Mouse (Mus musculus) heart, embryonic 12.5 days (tissue): Measurements from ENCODE around the gene Bub1b. TPM values are rescaled to one million over a fixed set of nuclear protein-coding genes. Genes with fewer than 3 reads are reported as not detected.

Experiments
- ATAC-seq: fragments of 200-750 bp; cut with Nextera tagmentation; 2 replicates; pipeline ENCODE4 v1.8.0; 2017; ENCODE audit warnings: moderate TSS enrichment, moderate library complexity; ENCODE audit not compliant: insufficient number of reproducible peaks, low FRiP score
- H3K27ac ChIP-seq: fragments of 300-500 bp; sonication (generic); 2 replicates; pipeline ENCODE4 v1.5.1; 2016; ENCODE audit warnings: mild to moderate bottlenecking, moderate library complexity; ENCODE audit not compliant: poor library complexity, severe bottlenecking
- H3K27me3 ChIP-seq: fragments of 300-500 bp; sonication (generic); replicated peaks from 2 replicates; pipeline ENCODE4 v1.6.1; 2016; ENCODE audit warnings: mild to moderate bottlenecking, moderate library complexity
- H3K36me3 ChIP-seq: fragments of 300-500 bp; sonication (generic); 2 replicates; pipeline ENCODE4 v1.6.1; 2016; ENCODE audit warnings: mild to moderate bottlenecking, moderate library complexity
- H3K4me1 ChIP-seq: fragments of 300-500 bp; sonication (generic); replicated peaks from 2 replicates; pipeline ENCODE4 v1.6.1; 2016; ENCODE audit warnings: mild to moderate bottlenecking
- H3K4me2 ChIP-seq: fragments of 300-500 bp; sonication (generic); 2 replicates; pipeline ENCODE4 v1.6.1; 2016; ENCODE audit warnings: mild to moderate bottlenecking, moderate library complexity
- H3K4me3 ChIP-seq: fragments of 300-500 bp; sonication (generic); 2 replicates; pipeline ENCODE4 v1.5.1; 2016; ENCODE audit warnings: mild to moderate bottlenecking
- H3K9ac ChIP-seq: fragments of 300-500 bp; sonication (generic); 2 replicates; pipeline ENCODE4 v1.6.1; 2016; ENCODE audit warnings: mild to moderate bottlenecking, moderate library complexity
- H3K9me3 ChIP-seq: fragments of 300-500 bp; sonication (generic); replicated peaks from 2 replicates; pipeline ENCODE4 v1.6.1; 2016; ENCODE audit warnings: mild to moderate bottlenecking, moderate library complexity
- WGBS: fragments of 180-500 bp; shearing (Covaris S2); methylation state at CpG from one replicate; pipeline ENCODE4 v1.1.7; 2016; 5-methylcytosine and 5-hydroxymethylcytosine counted together
- polyA plus RNA-seq: library from polyadenylated mRNA; unstranded; fragments of >200 nt; fragmentation: Nextera tagmentation; extraction: Ambion mirVana; gene quantifications from 2 replicates; pipeline ENCODE4 v1.2.1, GENCODE M21; 2016

Gene Bub1b
- polyA plus RNA-seq, 1 experiment from 2014 or later = 86.9 TPM

DNA sequence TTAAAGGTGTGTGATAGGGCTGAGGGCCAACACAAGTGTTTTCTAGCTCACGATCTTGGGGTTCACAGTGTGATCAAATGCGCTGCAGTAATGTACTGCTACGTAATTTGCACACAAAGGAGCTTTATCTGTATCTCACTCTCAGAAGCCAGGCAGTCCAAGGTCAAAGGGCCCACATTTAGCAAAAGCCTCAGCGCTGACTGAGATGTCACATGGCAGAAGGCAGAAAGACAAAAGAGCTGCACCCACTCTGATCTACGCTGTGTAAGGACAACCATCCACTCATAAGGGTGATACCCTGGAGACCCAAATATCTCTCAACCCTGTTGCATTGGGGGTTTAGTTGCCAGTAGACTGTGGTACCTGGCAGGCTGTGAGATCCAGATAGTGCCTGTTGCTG lies 69.2 kb downstream of the Bub1b start:
- WGBS = 31% methylated on average over 5 of the region's 5 CpGs
- H3K9ac ChIP-seq = no peak overlapping the region
- H3K4me3 ChIP-seq = no peak overlapping the region
- peaks cover 64% of the 10 kb centered on the region for H3K4me1 ChIP-seq
- H3K9me3 ChIP-seq = no peaks in the 10 kb centered on the region
- ATAC-seq = no peak
- peaks cover 19% of the 10 kb centered on the region for H3K27me3 ChIP-seq
- no peaks in the 10 kb centered on the region for H3K36me3 ChIP-seq
- H3K4me2 ChIP-seq = peak overlapping the region; percentile 14; the same call in 1 of the 2 replicates
- H3K27ac ChIP-seq = peak overlapping the region; percentile 42

- H3K9ac ChIP-seq = no peak overlapping the region
- peaks cover 33% of the 10 kb centered on the region for H3K27me3 ChIP-seq
- no peak overlapping the region for H3K4me2 ChIP-seq
- H3K9me3 ChIP-seq = no peaks in the 10 kb centered on the region
- 80% methylated on average over 6 of the region's 6 CpGs for WGBS
- no peaks in the 10 kb centered on the region for H3K36me3 ChIP-seq
- H3K27ac ChIP-seq = no peak overlapping the region
- peaks cover 46% of the 10 kb centered on the region for H3K4me1 ChIP-seq
- H3K4me3 ChIP-seq = no peak overlapping the region
- ATAC-seq = no peak
Measured at GRCm38 (mm10) chr2:118669245-118669644, 71.2 kb downstream of the Bub1b start.

GRCm38 (mm10) chr2:118669785-118670184 lies 71.8 kb downstream of the Bub1b start:
- ATAC-seq = no peak
- Histone ChIP-seq H3K4me3 (no peak overlapping the region), H3K9ac (no peak overlapping the region), H3K36me3 (no peaks in the 10 kb centered on the region), H3K4me2 (no peak overlapping the region), H3K9me3 (no peaks in the 10 kb centered on the region), H3K27me3 (peaks cover 36% of the 10 kb centered on the region), H3K4me1 (peaks cover 42% of the 10 kb centered on the region), H3K27ac (no peak overlapping the region)
- 15% methylated on average over 2 of the region's 2 CpGs for WGBS

DNA sequence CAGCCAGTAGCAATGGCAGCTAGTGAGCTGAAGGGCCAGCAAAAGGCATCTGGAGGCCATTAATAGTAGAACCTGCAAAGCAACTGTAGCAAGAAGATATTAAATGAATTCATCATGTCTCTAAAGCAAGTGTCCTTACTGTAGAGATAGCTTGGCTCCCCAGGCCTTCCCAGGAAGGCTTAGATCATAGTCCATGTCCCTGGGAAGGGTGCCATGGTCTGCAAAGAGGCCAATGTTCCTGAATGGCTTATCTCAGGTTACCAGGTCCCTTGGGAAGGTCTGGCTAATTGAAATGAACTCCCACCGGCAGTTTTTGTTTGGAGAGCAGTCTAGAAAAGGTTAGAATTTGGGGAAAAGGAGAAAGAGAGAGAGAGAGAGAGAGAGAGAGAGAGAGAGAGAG lies 73.7 kb downstream of the Bub1b start:
- Histone ChIP-seq H3K4me3 (no peak overlapping the region), H3K4me1 (peaks cover 25% of the 10 kb centered on the region), H3K4me2 (no peak overlapping the region), H3K9me3 (no peaks in the 10 kb centered on the region), H3K27me3 (peaks cover 53% of the 10 kb centered on the region), H3K9ac (no peak overlapping the region), H3K27ac (no peak overlapping the region), H3K36me3 (no peaks in the 10 kb centered on the region)
- no peak for ATAC-seq
- 41% methylated on average over 1 of the region's 1 CpGs for WGBS

- ATAC-seq = no peak
- no peaks in the 10 kb centered on the region for H3K9me3 ChIP-seq
- peaks cover 28% of the 10 kb centered on the region for H3K4me1 ChIP-seq
- no peak overlapping the region for H3K9ac ChIP-seq
- no peak overlapping the region for H3K4me3 ChIP-seq
- peaks cover 74% of the 10 kb centered on the region for H3K27me3 ChIP-seq
- 26% methylated on average over 15 of the region's 15 CpGs for WGBS
- H3K36me3 ChIP-seq = no peaks in the 10 kb centered on the region
- H3K27ac ChIP-seq = no peak overlapping the region
- H3K4me2 ChIP-seq = no peak overlapping the region
Measured at GRCm38 (mm10) chr2:118673686-118674465, 75.9 kb downstream of the Bub1b start.

DNA sequence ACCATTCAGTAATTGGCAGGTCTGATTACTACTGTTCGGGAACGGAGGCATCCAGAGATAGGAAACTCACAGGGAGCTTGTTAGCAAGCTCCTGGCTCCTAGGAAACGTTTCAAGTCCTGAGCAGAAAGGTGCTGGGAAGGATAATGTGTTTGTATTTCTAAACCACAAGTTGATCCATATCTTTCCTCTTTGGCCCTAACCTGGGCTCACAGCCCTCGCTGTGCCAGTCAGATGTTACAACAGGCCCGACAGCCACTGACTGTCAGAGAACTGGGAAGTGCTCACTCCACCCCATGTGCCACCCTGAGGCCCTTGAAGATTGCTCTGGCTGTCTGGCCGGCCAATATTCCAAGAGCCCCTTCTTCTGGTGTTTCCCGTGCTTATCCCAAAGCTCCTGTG lies 76.5 kb downstream of the Bub1b start:
- Histone ChIP-seq H3K4me2 (no peak overlapping the region), H3K27ac (no peak overlapping the region), H3K27me3 (peaks cover 80% of the 10 kb centered on the region), H3K4me1 (peaks cover 23% of the 10 kb centered on the region), H3K4me3 (no peak overlapping the region), H3K9me3 (no peaks in the 10 kb centered on the region), H3K36me3 (no peaks in the 10 kb centered on the region), H3K9ac (no peak overlapping the region)
- WGBS = 10% methylated on average over 7 of the region's 7 CpGs
- no peak for ATAC-seq

DNA sequence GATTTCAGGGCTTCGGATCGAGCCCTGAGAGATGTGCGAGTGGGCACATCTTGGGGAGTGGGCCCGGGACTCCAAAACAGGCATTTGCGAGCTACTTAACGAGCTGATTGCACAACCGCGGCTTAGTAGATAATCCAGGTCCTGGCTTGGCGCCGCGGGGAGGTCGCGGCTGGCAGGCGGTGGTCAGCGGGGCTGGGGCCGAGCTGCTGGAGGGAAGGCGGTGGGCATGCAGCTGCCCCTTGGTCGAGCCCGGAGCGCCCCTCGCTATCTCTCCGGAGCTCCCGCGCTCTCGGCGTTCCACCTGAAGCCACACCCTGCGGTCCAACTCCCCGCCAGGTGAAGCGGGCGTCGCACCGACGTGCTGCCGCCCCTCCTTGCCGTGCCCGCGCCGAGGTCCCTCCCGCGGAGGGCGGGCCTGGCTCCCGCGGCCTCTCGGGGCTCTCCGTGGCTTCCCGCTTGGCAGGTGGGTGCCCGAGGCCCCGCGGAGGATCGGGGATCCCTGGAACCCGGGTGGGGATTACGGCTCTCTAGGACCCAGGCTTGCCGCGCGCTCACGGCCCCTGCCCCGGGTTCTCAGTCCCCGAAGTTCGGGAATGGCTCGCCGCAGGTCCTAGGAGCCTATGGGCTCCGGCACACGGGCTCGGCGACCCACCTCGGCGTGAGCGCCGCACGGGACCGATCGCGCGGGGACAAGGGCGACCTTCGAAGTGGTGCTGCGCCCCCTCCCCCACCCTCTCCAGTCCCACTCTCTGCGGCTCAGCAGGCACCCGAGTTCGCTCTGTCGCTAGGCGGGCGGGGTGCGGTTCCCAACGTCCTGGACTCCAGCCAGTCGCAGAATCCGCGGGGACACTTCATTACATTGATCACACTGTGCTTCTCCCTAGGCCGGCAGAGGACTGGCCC lies 79.1 kb downstream of the Bub1b start:
- peak; percentile 39; the same call in 1 of the 2 replicates for ATAC-seq
- H3K4me3 ChIP-seq = peak overlapping the region; percentile 60
- no peaks in the 10 kb centered on the region for H3K36me3 ChIP-seq
- H3K4me2 ChIP-seq = peak overlapping the region; percentile 98
- peaks cover 13% of the 10 kb centered on the region for H3K4me1 ChIP-seq
- H3K27me3 ChIP-seq = peaks cover 83% of the 10 kb centered on the region
- H3K9ac ChIP-seq = peak overlapping the region; percentile 80
- no peak overlapping the region for H3K27ac ChIP-seq
- H3K9me3 ChIP-seq = no peaks in the 10 kb centered on the region
- under 1% methylated on average over 86 of the region's 89 CpGs for WGBS

GRCm38 (mm10) chr2:118677817-118678216 lies 79.8 kb downstream of the Bub1b start:
- peak overlapping the region; percentile 60 for H3K4me3 ChIP-seq
- H3K9me3 ChIP-seq = no peaks in the 10 kb centered on the region
- ATAC-seq = no peak
- no peak overlapping the region for H3K27ac ChIP-seq
- no peaks in the 10 kb centered on the region for H3K36me3 ChIP-seq
- H3K4me2 ChIP-seq = peak overlapping the region; percentile 98
- 11% methylated on average over 4 of the region's 4 CpGs for whole genome bisulfite sequencing
- H3K4me1 ChIP-seq = peaks cover 20% of the 10 kb centered on the region
- peaks cover 76% of the 10 kb centered on the region for H3K27me3 ChIP-seq
- peak overlapping the region; percentile 80 for H3K9ac ChIP-seq

DNA sequence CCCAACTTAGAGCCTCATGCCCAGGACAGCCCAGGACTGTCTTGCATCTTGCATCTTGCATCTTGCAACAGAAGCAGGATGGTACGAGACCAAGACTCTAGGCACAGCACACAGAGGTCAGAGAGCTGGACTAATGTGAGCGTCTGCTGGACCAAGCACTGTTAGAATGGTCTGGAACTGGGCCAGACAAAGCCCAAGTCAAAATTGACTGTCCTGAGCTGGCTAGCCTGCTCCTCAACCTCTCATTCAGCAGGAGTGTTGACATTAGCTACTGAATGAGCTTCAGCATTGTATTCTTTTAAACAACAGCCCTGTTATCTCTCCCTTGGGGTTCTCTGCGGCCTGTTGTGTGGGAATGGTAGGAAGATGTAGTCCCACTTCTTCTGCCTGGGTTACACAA lies 81.6 kb downstream of the Bub1b start:
- peaks cover 24% of the 10 kb centered on the region for H3K4me1 ChIP-seq
- H3K4me2 ChIP-seq = no peak overlapping the region
- H3K4me3 ChIP-seq = no peak overlapping the region
- peaks cover 59% of the 10 kb centered on the region for H3K27me3 ChIP-seq
- H3K27ac ChIP-seq = no peak overlapping the region
- no peaks in the 10 kb centered on the region for H3K36me3 ChIP-seq
- no peaks in the 10 kb centered on the region for H3K9me3 ChIP-seq
- no peak overlapping the region for H3K9ac ChIP-seq
- WGBS = 58% methylated on average over 3 of the region's 3 CpGs
- no peak for ATAC-seq

DNA sequence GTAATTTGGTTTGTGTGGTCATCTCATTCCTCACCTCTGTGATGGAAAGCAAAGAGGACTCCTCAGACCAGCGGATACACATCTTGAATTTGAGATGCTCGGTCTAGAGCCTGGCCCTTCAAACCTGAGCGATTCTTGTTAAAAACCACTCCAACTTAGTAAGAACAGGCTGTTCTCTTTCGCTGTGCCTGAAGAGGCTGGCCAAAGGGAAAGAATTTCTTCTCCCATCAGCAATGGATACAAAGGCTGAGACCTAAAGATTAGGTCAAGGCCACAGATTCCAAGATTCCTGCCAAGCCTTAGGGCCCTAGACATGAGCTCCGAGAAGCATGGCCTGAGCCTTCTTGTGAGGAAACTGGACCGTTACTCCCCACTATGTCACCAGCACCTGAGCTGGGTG lies 82.9 kb downstream of the Bub1b start:
- 89% methylated on average over 6 of the region's 6 CpGs for WGBS
- Histone ChIP-seq H3K4me3 (no peak overlapping the region), H3K36me3 (no peaks in the 10 kb centered on the region), H3K9ac (no peak overlapping the region), H3K4me2 (no peak overlapping the region), H3K4me1 (peaks cover 24% of the 10 kb centered on the region), H3K9me3 (no peaks in the 10 kb centered on the region), H3K27ac (no peak overlapping the region), H3K27me3 (peaks cover 47% of the 10 kb centered on the region)
- no peak for ATAC-seq

GRCm38 (mm10) chr2:118682544-118683260 lies 84.7 kb downstream of the Bub1b start:
- peaks cover 14% of the 10 kb centered on the region for H3K4me1 ChIP-seq
- 50% methylated on average over 8 of the region's 8 CpGs for WGBS
- H3K27me3 ChIP-seq = peaks cover 39% of the 10 kb centered on the region
- H3K9ac ChIP-seq = no peak overlapping the region
- H3K4me3 ChIP-seq = no peak overlapping the region
- H3K27ac ChIP-seq = no peak overlapping the region
- H3K36me3 ChIP-seq = no peaks in the 10 kb centered on the region
- H3K9me3 ChIP-seq = no peaks in the 10 kb centered on the region
- no peak overlapping the region for H3K4me2 ChIP-seq
- peak; percentile 33; the same call in 1 of the 2 replicates for ATAC-seq
